Mouse (Mus musculus) G1E (cell line): ENCODE results near the gene Kcnip2.
"Not testable (repeated sequence)": the region's sequence is repeated elsewhere in the genome, so short reads cannot be mapped to it uniquely, and the experiment has no call there.

Experiments
- CTCF ChIP-seq: IDR thresholded peaks from 2 replicates; pipeline ENCODE4 v1.5.1; 2012; ENCODE audit warnings: low read depth, low read length, inconsistent platforms, mixed read lengths
- GATA1 ChIP-seq: IDR thresholded peaks from 2 replicates; pipeline ENCODE4 v1.6.1; 2012; ENCODE audit warnings: borderline replicate concordance, low read length, inconsistent platforms, mixed read lengths
- POLR2AphosphoS5 ChIP-seq: IDR thresholded peaks from 2 replicates; pipeline ENCODE4 v1.6.1; 2012; ENCODE audit warnings: low read depth, low read length, inconsistent platforms; ENCODE audit not compliant: insufficient replicate concordance
- TAL1 ChIP-seq: conservative IDR thresholded peaks from 2 replicates; pipeline ENCODE4 v1.6.1; 2012; ENCODE audit warnings: low read depth, low read length, inconsistent platforms, mixed read lengths

DNA sequence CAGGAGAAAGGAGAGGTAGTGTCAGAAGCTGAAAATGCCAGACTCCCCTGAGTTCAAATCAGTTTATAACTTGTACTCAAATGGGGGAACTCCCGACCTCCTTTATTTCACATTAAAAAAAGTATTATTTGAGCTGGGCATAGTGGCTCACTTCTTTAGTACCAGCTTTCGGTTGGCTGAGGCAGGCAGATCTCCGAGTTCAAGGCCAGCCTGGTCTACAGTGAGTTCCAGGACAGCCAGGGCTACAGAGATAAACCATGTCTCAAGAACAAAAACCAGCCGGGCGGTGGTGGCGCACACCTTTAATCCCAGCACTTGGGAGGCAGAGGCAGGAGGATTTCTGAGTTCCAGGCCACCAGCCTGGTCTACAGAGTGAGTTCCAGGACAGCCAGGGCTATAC lies 10.0 kb downstream of the Kcnip2 start:
- TF ChIP-seq CTCF, GATA1, POLR2AphosphoS5, TAL1: not testable (repeated sequence)
